Mouse (Mus musculus): Measurements from ENCODE around the gene Enthd1. TPM values are rescaled to one million over a fixed set of nuclear protein-coding genes. Genes with fewer than 3 reads are reported as not detected.

Enthd1 gene
- total and polyA plus RNA-seq, 3 experiments = not detected

GRCm38 (mm10) chr15:80519931-80520330, 45.0 kb downstream of the Enthd1 start (continued):
- TF ChIP-seq ZKSCAN1 (IDR thresholded peaks at IDR 0.05; ENCODE audit: borderline replicate concordance, low read depth, low read length) (no peak), HCFC1 (IDR thresholded peaks at IDR 0.05; ENCODE audit: low read depth, low read length) (no peak), ZMIZ1 (IDR thresholded peaks at IDR 0.05; ENCODE audit: low read depth, low read length) (no peak)

- Histone ChIP-seq H3K27me3 (replicated peaks) (no peaks in the 10 kb centered on the region), H3K4me2 (ENCODE audit: insufficient read depth, low read depth, poor library complexity, severe bottlenecking) (no peak overlapping the region), H3K27ac (ENCODE audit: insufficient read depth, low read depth) (no peak overlapping the region), H3K36me3 (replicated peaks in 1 of 2; ENCODE audit: control insufficient read depth in 1 of 2, insufficient read depth in 1 of 2, low read length in 1 of 2) (no peaks in the 10 kb centered on the region), H3K4me3 (replicated peaks in 1 of 3; ENCODE audit: low read depth in 2 of 3, low read length in 2 of 3, poor library complexity in 1 of 3) (no peak overlapping the region), H3K9me3 (replicated peaks; ENCODE audit: low read length) (no peaks in the 10 kb centered on the region), H3K4me1 (ENCODE audit: control insufficient read depth in 1 of 2, insufficient read depth in 2 of 2) (peaks cover 0 to 24% of the 10 kb centered on the region in 2 experiments; a peak in 2 of 4 replicates), H3K79me2 (replicated peaks; ENCODE audit: control insufficient read depth, extremely low read depth, insufficient read depth, poor library complexity, severe bottlenecking) (no peaks in the 10 kb centered on the region), H3K9ac (ENCODE audit: insufficient read depth, low read depth) (no peak overlapping the region)
- in situ Hi-C loops (cut with MboI; ENCODE audit: low pct_ligation_motif_present, low pct_unique_long_range_greater_than_20kb, low sequenced_read_pairs) = no loop called here
- DNase-seq (ENCODE audit: extremely low read depth) = no peak
- dilution Hi-C loops (cut with MboI; ENCODE audit: extremely low pct_ligation_motif_present, extremely low pct_unique_long_range_greater_than_20kb, low sequenced_read_pairs) = no loop called here
- TF ChIP-seq ZMIZ1 (IDR thresholded peaks at IDR 0.05; ENCODE audit: low read depth, low read length) (no peak), SMC3 (IDR thresholded peaks at IDR 0.05; ENCODE audit: low read depth, low read length) (no peak), TCF12 (IDR thresholded peaks at IDR 0.05; ENCODE audit: low read depth, low read length) (no peak), UBTF (IDR thresholded peaks at IDR 0.05; ENCODE audit: low read depth, low read length) (no peak), KAT2A (IDR thresholded peaks at IDR 0.05; ENCODE audit: insufficient replicate concordance, low read length) (no peak), MAX (IDR thresholded peaks at IDR 0.05; ENCODE audit: low read length) (no peak), CHD1 (IDR thresholded peaks at IDR 0.05; ENCODE audit: low read depth, low read length) (no peak), JUND (conservative IDR thresholded peaks at IDR 0.05; ENCODE audit: low read depth, low read length) (no peak), POLR2AphosphoS2 (IDR thresholded peaks at IDR 0.05; ENCODE audit: low read depth, low read length) (no peak), IRF4 (IDR thresholded peaks at IDR 0.05; ENCODE audit: low read depth, low read length) (no peak), PAX5 (IDR thresholded peaks at IDR 0.05; ENCODE audit: low read length) (no peak), RAD21 (IDR thresholded peaks at IDR 0.05; ENCODE audit: low read depth, low read length) (no peak), CTCF (conservative IDR thresholded peaks at IDR 0.05 in 1 of 2, IDR thresholded peaks at IDR 0.05 in 1 of 2; ENCODE audit: low read depth in 2 of 2, low read length in 2 of 2) (no peak), JUN (IDR thresholded peaks at IDR 0.05; ENCODE audit: insufficient read depth, low read depth, low read length) (no peak), ZC3H11A (IDR thresholded peaks at IDR 0.05; ENCODE audit: low read depth, low read length) (no peak), E2F4 (IDR thresholded peaks at IDR 0.05; ENCODE audit: insufficient replicate concordance, low read depth, low read length) (no peak), ETS1 (conservative IDR thresholded peaks at IDR 0.05; ENCODE audit: low read depth, low read length) (no peak), MXI1 (IDR thresholded peaks at IDR 0.05; ENCODE audit: low read depth, low read length) (no peak), ZKSCAN1 (IDR thresholded peaks at IDR 0.05; ENCODE audit: borderline replicate concordance, low read depth, low read length) (no peak), EP300 (IDR thresholded peaks at IDR 0.05; ENCODE audit: low read length) (no peak)
Measured at GRCm38 (mm10) chr15:80518567-80519223, 46.3 kb downstream of the Enthd1 start.

Measured in CH12.LX (cell line).